Mouse (Mus musculus): ENCODE data around the gene Ogfrl1. TPM values are rescaled to one million over a fixed set of nuclear protein-coding genes. Genes with fewer than 3 reads are reported as not detected.
"Not testable (repeated sequence)": the region's sequence is repeated elsewhere in the genome, so short reads cannot be mapped to it uniquely, and the experiment has no call there.

Gene Ogfrl1
- polyA plus RNA-seq, 1 experiment from 2014 or later = 12.0 TPM

GRCm38 (mm10) chr1:23402401-23402800, 4.8 kb upstream of the Ogfrl1 start:
- H3K36me3 ChIP-seq (ENCODE audit: control insufficient read depth, insufficient read depth, low read length) = no peaks in the 10 kb centered on the region
- H3K4me1 ChIP-seq (ENCODE audit: control insufficient read depth, insufficient read depth, low read length) = no peaks in the 10 kb centered on the region
- ATAC-seq (ENCODE audit: insufficient number of reproducible peaks, low FRiP score, low TSS enrichment, low read depth) (no peak), DNase-seq (ENCODE audit: low spot score) (no peak)
- no peak overlapping the region for H3K9ac ChIP-seq (ENCODE audit: low read length)
- H3K4me3 ChIP-seq (ENCODE audit: low read depth, low read length) = no peak overlapping the region
- H3K9me3 ChIP-seq (ENCODE audit: control insufficient read depth, low read length) = no peaks in the 10 kb centered on the region
- H3K27ac ChIP-seq (replicated peaks; ENCODE audit: low read depth, low read length) = no peak overlapping the region
- no peaks in the 10 kb centered on the region for H3K27me3 ChIP-seq (ENCODE audit: control insufficient read depth, insufficient read depth, low read length)
- WGBS = 92% methylated on average over 3 of the region's 3 CpGs
- no peak overlapping the region for H3K4me2 ChIP-seq (ENCODE audit: low read depth, severe bottlenecking)

- no peak overlapping the region for H3K4me3 ChIP-seq (ENCODE audit: low read depth, low read length)
- ATAC-seq (ENCODE audit: insufficient number of reproducible peaks, low FRiP score, low TSS enrichment, low read depth) (no peak), DNase-seq (ENCODE audit: low spot score) (no peak)
- H3K4me1 ChIP-seq (ENCODE audit: control insufficient read depth, insufficient read depth, low read length) = no peaks in the 10 kb centered on the region
- H3K9me3 ChIP-seq (ENCODE audit: control insufficient read depth, low read length) = no peaks in the 10 kb centered on the region
- H3K27me3 ChIP-seq (ENCODE audit: control insufficient read depth, insufficient read depth, low read length) = no peaks in the 10 kb centered on the region
- H3K4me2 ChIP-seq (ENCODE audit: low read depth, severe bottlenecking) = no peak overlapping the region
- WGBS = 56% methylated on average over 1 of the region's 1 CpGs
- no peak overlapping the region for H3K9ac ChIP-seq (ENCODE audit: low read length)
- H3K36me3 ChIP-seq (ENCODE audit: control insufficient read depth, insufficient read depth, low read length) = no peaks in the 10 kb centered on the region
- no peak overlapping the region for H3K27ac ChIP-seq (replicated peaks; ENCODE audit: low read depth, low read length)
Observed at GRCm38 (mm10) chr1:23399552-23399951, 2.0 kb upstream of the Ogfrl1 start.

DNA sequence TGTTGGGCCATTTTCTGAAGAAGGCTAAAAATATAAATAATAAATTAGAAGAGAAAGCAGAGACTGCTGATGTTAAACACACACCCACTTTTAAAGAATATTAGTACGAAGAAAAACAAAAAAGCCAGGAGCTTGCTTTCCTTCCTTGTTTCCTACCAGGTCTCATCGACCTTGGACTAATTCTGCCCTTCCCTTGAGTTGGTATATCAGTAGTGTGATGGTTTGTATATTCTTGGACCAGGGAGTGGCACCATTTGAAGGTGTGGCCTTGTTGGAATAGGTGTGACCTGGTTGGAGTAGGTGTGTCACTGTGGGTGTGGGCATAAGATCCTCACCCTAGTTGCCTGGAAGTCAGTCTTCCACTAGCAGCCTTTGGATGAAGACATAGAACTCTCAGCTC, 3.2 kb downstream of the Ogfrl1 start:
- H3K36me3 ChIP-seq (ENCODE audit: control insufficient read depth, insufficient read depth, low read length); H3K4me1 ChIP-seq (ENCODE audit: control insufficient read depth, insufficient read depth, low read length); DNase-seq (ENCODE audit: low spot score); H3K9ac ChIP-seq (ENCODE audit: low read length); ATAC-seq (ENCODE audit: insufficient number of reproducible peaks, low FRiP score, low TSS enrichment, low read depth); H3K4me2 ChIP-seq (ENCODE audit: low read depth, severe bottlenecking); H3K27me3 ChIP-seq (ENCODE audit: control insufficient read depth, insufficient read depth, low read length); H3K4me3 ChIP-seq (ENCODE audit: low read depth, low read length); H3K27ac ChIP-seq (replicated peaks; ENCODE audit: low read depth, low read length); H3K9me3 ChIP-seq (ENCODE audit: control insufficient read depth, low read length): not testable (repeated sequence)
- WGBS = 83% methylated on average over 2 of the region's 2 CpGs

- no peak overlapping the region for H3K27ac ChIP-seq (replicated peaks; ENCODE audit: low read depth, low read length)
- no peak for ATAC-seq (ENCODE audit: insufficient number of reproducible peaks, low FRiP score, low TSS enrichment, low read depth)
- H3K4me3 ChIP-seq (ENCODE audit: low read depth, low read length) = no peak overlapping the region
- H3K36me3 ChIP-seq (ENCODE audit: control insufficient read depth, insufficient read depth, low read length) = no peaks in the 10 kb centered on the region
- no peak for DNase-seq (ENCODE audit: low spot score)
- no peaks in the 10 kb centered on the region for H3K4me1 ChIP-seq (ENCODE audit: control insufficient read depth, insufficient read depth, low read length)
- WGBS = 88% methylated on average over 7 of the region's 7 CpGs
- H3K9ac ChIP-seq (ENCODE audit: low read length) = no peak overlapping the region
- no peak overlapping the region for H3K4me2 ChIP-seq (ENCODE audit: low read depth, severe bottlenecking)
- no peaks in the 10 kb centered on the region for H3K9me3 ChIP-seq (ENCODE audit: control insufficient read depth, low read length)
- no peaks in the 10 kb centered on the region for H3K27me3 ChIP-seq (ENCODE audit: control insufficient read depth, insufficient read depth, low read length)
Observed at GRCm38 (mm10) chr1:23391744-23392143, 5.8 kb downstream of the Ogfrl1 start.

DNA sequence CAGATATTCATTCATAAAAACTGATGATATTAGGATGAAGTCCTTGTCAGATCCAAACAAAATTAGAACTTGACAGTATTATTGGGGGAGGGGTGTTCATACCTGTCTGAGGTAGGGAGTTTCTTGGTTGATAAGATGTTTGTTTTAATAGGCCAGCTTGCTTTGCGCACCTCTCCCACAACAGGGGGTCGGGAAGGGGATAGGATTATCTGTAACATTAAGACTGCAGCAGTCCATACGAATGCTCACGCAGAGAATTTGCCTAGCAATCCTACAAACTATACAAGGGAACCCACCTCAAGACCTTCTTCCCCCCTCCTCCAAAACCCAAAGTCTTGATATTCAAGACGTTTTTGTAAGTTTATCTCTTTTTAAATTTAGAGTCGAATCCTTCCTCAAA, 13.2 kb downstream of the Ogfrl1 start:
- Histone ChIP-seq H3K4me1 (ENCODE audit: control insufficient read depth, insufficient read depth, low read length) (no peaks in the 10 kb centered on the region), H3K27ac (replicated peaks; ENCODE audit: low read depth, low read length) (no peak overlapping the region), H3K27me3 (ENCODE audit: control insufficient read depth, insufficient read depth, low read length) (no peaks in the 10 kb centered on the region), H3K4me2 (ENCODE audit: low read depth, severe bottlenecking) (no peak overlapping the region), H3K4me3 (ENCODE audit: low read depth, low read length) (no peak overlapping the region), H3K36me3 (ENCODE audit: control insufficient read depth, insufficient read depth, low read length) (no peaks in the 10 kb centered on the region), H3K9ac (ENCODE audit: low read length) (no peak overlapping the region), H3K9me3 (ENCODE audit: control insufficient read depth, low read length) (no peaks in the 10 kb centered on the region)
- ATAC-seq (ENCODE audit: insufficient number of reproducible peaks, low FRiP score, low TSS enrichment, low read depth) (no peak), DNase-seq (ENCODE audit: low spot score) (no peak)
- WGBS = 87% methylated on average over 6 of the region's 6 CpGs

GRCm38 (mm10) chr1:23382806-23383653, 14.5 kb downstream of the Ogfrl1 start:
- DNase-seq (ENCODE audit: low spot score) (peak; percentile 96), ATAC-seq (ENCODE audit: insufficient number of reproducible peaks, low FRiP score, low TSS enrichment, low read depth) (peak; percentile 99)
- Histone ChIP-seq H3K9ac (ENCODE audit: low read length) (peak overlapping the region; percentile 78), H3K27me3 (ENCODE audit: control insufficient read depth, insufficient read depth, low read length) (no peaks in the 10 kb centered on the region), H3K36me3 (ENCODE audit: control insufficient read depth, insufficient read depth, low read length) (no peaks in the 10 kb centered on the region), H3K4me3 (ENCODE audit: low read depth, low read length) (peak overlapping the region; percentile 67), H3K9me3 (ENCODE audit: control insufficient read depth, low read length) (no peaks in the 10 kb centered on the region), H3K4me1 (ENCODE audit: control insufficient read depth, insufficient read depth, low read length) (no peaks in the 10 kb centered on the region), H3K4me2 (ENCODE audit: low read depth, severe bottlenecking) (peak overlapping the region; percentile 92), H3K27ac (replicated peaks; ENCODE audit: low read depth, low read length) (peak overlapping the region; percentile 33; the same call in 1 of the 2 replicates)
- 1% methylated on average over 54 of the region's 93 CpGs for WGBS

- Histone ChIP-seq H3K4me1 (ENCODE audit: control insufficient read depth, insufficient read depth, low read length) (no peaks in the 10 kb centered on the region), H3K4me3 (ENCODE audit: low read depth, low read length) (peak overlapping the region; percentile 67), H3K9ac (ENCODE audit: low read length) (peak overlapping the region; percentile 78), H3K27me3 (ENCODE audit: control insufficient read depth, insufficient read depth, low read length) (no peaks in the 10 kb centered on the region), H3K9me3 (ENCODE audit: control insufficient read depth, low read length) (no peaks in the 10 kb centered on the region), H3K4me2 (ENCODE audit: low read depth, severe bottlenecking) (peak overlapping the region; percentile 92), H3K27ac (replicated peaks; ENCODE audit: low read depth, low read length) (peak overlapping the region; percentile 30; the same call in 1 of the 2 replicates), H3K36me3 (ENCODE audit: control insufficient read depth, insufficient read depth, low read length) (no peaks in the 10 kb centered on the region)
- WGBS = 1% methylated on average over 21 of the region's 21 CpGs
- DNase-seq (ENCODE audit: low spot score) = no peak
- peak; percentile 42; the same call in 1 of the 2 replicates for ATAC-seq (ENCODE audit: insufficient number of reproducible peaks, low FRiP score, low TSS enrichment, low read depth)
Observed at GRCm38 (mm10) chr1:23382461-23382805, 15.1 kb downstream of the Ogfrl1 start.

DNA sequence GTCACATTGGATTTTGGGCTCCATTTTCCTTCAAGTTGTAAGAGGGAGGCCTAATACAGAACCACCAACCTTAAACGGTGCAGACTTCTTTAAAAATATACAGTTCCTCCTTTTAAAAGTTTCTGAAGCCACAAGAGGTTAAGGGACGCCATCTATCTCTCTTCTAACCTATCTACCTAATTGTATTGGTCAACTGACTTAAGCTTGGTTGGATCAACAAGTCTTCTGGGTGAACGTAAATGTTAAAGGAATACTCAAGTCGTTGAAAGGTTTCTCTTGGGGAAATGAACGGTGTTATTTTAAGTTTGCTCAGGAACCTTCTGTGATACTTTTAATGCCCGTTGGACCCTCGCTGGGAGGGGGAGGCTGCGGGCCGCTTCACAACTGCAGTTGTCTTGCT, 15.5 kb downstream of the Ogfrl1 start:
- H3K9ac ChIP-seq (ENCODE audit: low read length) = peak overlapping the region; percentile 78; the same call in 1 of the 2 replicates
- H3K9me3 ChIP-seq (ENCODE audit: control insufficient read depth, low read length) = no peaks in the 10 kb centered on the region
- H3K4me1 ChIP-seq (ENCODE audit: control insufficient read depth, insufficient read depth, low read length) = no peaks in the 10 kb centered on the region
- H3K27me3 ChIP-seq (ENCODE audit: control insufficient read depth, insufficient read depth, low read length) = no peaks in the 10 kb centered on the region
- no peak overlapping the region for H3K27ac ChIP-seq (replicated peaks; ENCODE audit: low read depth, low read length)
- H3K4me2 ChIP-seq (ENCODE audit: low read depth, severe bottlenecking) = peak overlapping the region; percentile 92
- no peaks in the 10 kb centered on the region for H3K36me3 ChIP-seq (ENCODE audit: control insufficient read depth, insufficient read depth, low read length)
- H3K4me3 ChIP-seq (ENCODE audit: low read depth, low read length) = peak overlapping the region; percentile 67
- ATAC-seq (ENCODE audit: insufficient number of reproducible peaks, low FRiP score, low TSS enrichment, low read depth) (no peak), DNase-seq (ENCODE audit: low spot score) (no peak)
- WGBS = 25% methylated on average over 9 of the region's 9 CpGs

Data from limb, embryonic 11.5 days (tissue).